Comparison of ENCODE assay signal across 8 mouse cellular contexts in the genomic region with DNA sequence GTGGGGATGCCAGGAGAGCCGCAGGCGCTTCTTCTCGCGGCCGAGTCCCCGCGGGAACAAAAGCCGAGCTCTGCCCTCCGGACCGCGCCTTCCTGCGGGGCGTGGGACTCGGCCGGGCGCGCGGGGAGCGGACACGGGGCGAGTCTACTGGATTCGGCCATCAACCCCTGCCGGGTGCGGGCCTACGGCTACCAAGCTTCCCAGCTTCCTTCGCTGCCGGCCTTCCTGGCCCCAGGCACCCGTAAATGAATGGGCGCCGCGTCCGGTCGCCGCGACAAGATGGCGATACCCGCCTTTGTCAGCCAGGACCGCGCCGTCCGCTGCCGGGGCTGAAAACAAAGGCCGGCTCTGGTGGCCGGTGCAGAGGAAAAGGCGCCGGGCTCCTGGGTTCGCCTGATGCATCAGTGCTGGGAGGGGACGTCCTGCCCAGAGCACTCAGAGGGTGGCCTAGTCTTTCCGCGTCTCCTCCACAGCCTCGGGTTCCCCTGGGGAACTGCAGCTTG. TPM values are rescaled to one million over a fixed set of nuclear protein-coding genes. Genes with fewer than 3 reads are reported as not detected.
DNase-seq lines count a peak whose midpoint lies in the region; ATAC-seq and TF ChIP-seq lines count a peak whose summit lies in the region.

No protein-coding gene starts in this region.

- peaks cover 4% of the 10 kb centered on the region for H3K36me3 ChIP-seq in heart, adult 2 months (ENCODE audit: control insufficient read depth, insufficient read depth, low read length)
- H3K36me3 ChIP-seq in kidney, adult 2 months (ENCODE audit: control insufficient read depth, insufficient read depth, low read length) = no peaks in the 10 kb centered on the region
- H3K36me3 ChIP-seq in liver, embryonic 14.5 days (replicated peaks; ENCODE audit: control insufficient read depth, insufficient read depth, low read depth) = no peaks in the 10 kb centered on the region; the same call in 1 of the 2 replicates
- H3K36me3 ChIP-seq in thymus, adult 2 months (ENCODE audit: control insufficient read depth, insufficient read depth, low read length) = no peaks in the 10 kb centered on the region

- peak overlapping the region; percentile 94 for H3K9ac ChIP-seq in heart, adult 2 months (ENCODE audit: low read depth, low read length)
- peak overlapping the region; percentile 92 for H3K9ac ChIP-seq in liver, embryonic 14.5 days (replicated peaks)

- ATAC-seq in liver, embryonic 14.5 days (ENCODE audit: insufficient read depth) = peak; percentile 30; the same call in 1 of the 2 replicates

- peak; percentile 40 to 60 for DNase-seq in urinary bladder, adult 18-20 months (ENCODE audit: low spot score in 2 of 2)
- no peak for DNase-seq in urinary bladder, postnatal 10 days (ENCODE audit: low spot score)
- DNase-seq in embryo, embryonic 11 days = peak; percentile 75
- peak; percentile 78 to 79 for DNase-seq in heart, adult 2 months
- peak; percentile 62 for DNase-seq in kidney, adult 2 months
- DNase-seq in liver, embryonic 14.5 days (ENCODE audit: low read depth in 3 of 3, low spot score in 3 of 3) = peak in 1 of 3 experiments; percentile 31
- DNase-seq in natural killer cell, adult 2 months (ENCODE audit: low spot score in 2 of 2) = peak; percentile 39 to 40
- peak; percentile 44 for DNase-seq in thymus, adult 2 months

- TF ChIP-seq CTCF in heart, adult 2 months (IDR thresholded peaks at IDR 0.05) = peak; percentile 32
- no peak for TF ChIP-seq CTCF in kidney, adult 2 months (conservative IDR thresholded peaks at IDR 0.05; ENCODE audit: insufficient read depth, insufficient read length, low read depth, low read length)
- no peak for TF ChIP-seq CTCF in liver, embryonic 14.5 days (IDR thresholded peaks at IDR 0.05; ENCODE audit: low read depth)
- no peak for TF ChIP-seq CTCF in thymus, adult 2 months (IDR thresholded peaks at IDR 0.05; ENCODE audit: borderline replicate concordance, control insufficient read depth, extremely low read depth, insufficient read depth, low read length, poor library complexity)

- no peak for TF ChIP-seq EP300 in heart, adult 2 months (IDR thresholded peaks at IDR 0.05; ENCODE audit: insufficient read depth, low read depth, low read length)
- no peak for TF ChIP-seq EP300 in liver, embryonic 14.5 days (IDR thresholded peaks at IDR 0.05; ENCODE audit: low read depth)

- H3K79me2 ChIP-seq in heart, adult 2 months (replicated peaks; ENCODE audit: control insufficient read depth, insufficient read depth, low read length) = peaks cover 7% of the 10 kb centered on the region

- H3K4me1 ChIP-seq in heart, adult 2 months (ENCODE audit: control insufficient read depth, insufficient read depth, low read length) = peaks cover 27% of the 10 kb centered on the region
- H3K4me1 ChIP-seq in kidney, adult 2 months (ENCODE audit: control insufficient read depth, insufficient read depth, low read length) = peaks cover 27% of the 10 kb centered on the region
- peaks cover 42 to 50% of the 10 kb centered on the region in 2 experiments for H3K4me1 ChIP-seq in liver, embryonic 14.5 days (replicated peaks; ENCODE audit: control insufficient read depth in 2 of 2, insufficient read depth in 2 of 2, low read length in 1 of 2)
- H3K4me1 ChIP-seq in thymus, adult 2 months (replicated peaks; ENCODE audit: control insufficient read depth, insufficient read depth, low read length) = peaks cover 19% of the 10 kb centered on the region

- peak overlapping the region; percentile 91 for H3K4me3 ChIP-seq in heart, adult 2 months
- peak overlapping the region; percentile 73 for H3K4me3 ChIP-seq in kidney, adult 2 months (ENCODE audit: insufficient read depth, low read depth, low read length)
- peak overlapping the region; percentile 82 to 92 for H3K4me3 ChIP-seq in liver, embryonic 14.5 days (ENCODE audit: insufficient read depth in 1 of 2, low read depth in 2 of 2, low read length in 2 of 2)
- H3K4me3 ChIP-seq in thymus, adult 2 months (ENCODE audit: control insufficient read depth, insufficient read depth, low read length) = peak overlapping the region; percentile 100

- intact Hi-C loops in heart, adult 2 months (cut with DNase I) = no loop called here

- no peak for TF ChIP-seq POLR2A in heart, adult 2 months (IDR thresholded peaks at IDR 0.05; ENCODE audit: insufficient read depth, low read depth, low read length)
- no peak for TF ChIP-seq POLR2A in kidney, adult 2 months (IDR thresholded peaks at IDR 0.05; ENCODE audit: low read depth, low read length)
- no peak for TF ChIP-seq POLR2A in thymus, adult 2 months (IDR thresholded peaks at IDR 0.05; ENCODE audit: control insufficient read depth, extremely low read depth, insufficient read depth, low read length, poor library complexity)

- peak overlapping the region; percentile 98 for H3K4me2 ChIP-seq in liver, embryonic 14.5 days (ENCODE audit: low read depth)

- no peaks in the 10 kb centered on the region for H3K27me3 ChIP-seq in heart, adult 2 months (ENCODE audit: control insufficient read depth, insufficient read depth, low read length)
- no peaks in the 10 kb centered on the region for H3K27me3 ChIP-seq in kidney, adult 2 months (replicated peaks; ENCODE audit: control insufficient read depth, insufficient read depth, low read length)
- no peaks in the 10 kb centered on the region for H3K27me3 ChIP-seq in liver, embryonic 14.5 days (ENCODE audit: control insufficient read depth, insufficient read depth, low read length)
- no peaks in the 10 kb centered on the region for H3K27me3 ChIP-seq in thymus, adult 2 months (ENCODE audit: control insufficient read depth, insufficient read depth, low read length)

- no peaks in the 10 kb centered on the region for H3K9me3 ChIP-seq in liver, embryonic 14.5 days (ENCODE audit: control insufficient read depth, low read length)

- WGBS in heart, adult 2 months = under 1% methylated on average over 51 of the region's 51 CpGs
- under 1% methylated on average over 51 of the region's 51 CpGs for WGBS in kidney, adult 2 months
- 0% methylated on average over 50 of the region's 51 CpGs for WGBS in liver, embryonic 14.5 days (ENCODE audit: insufficient replicate concordance)
- WGBS in thymus, adult 2 months = under 1% methylated on average over 51 of the region's 51 CpGs

- peak overlapping the region; percentile 90 for H3K27ac ChIP-seq in heart, adult 2 months
- peak overlapping the region; percentile 34 for H3K27ac ChIP-seq in kidney, adult 2 months (ENCODE audit: insufficient read depth, low read depth, low read length)
- H3K27ac ChIP-seq in liver, embryonic 14.5 days = peak overlapping the region; percentile 61
- H3K27ac ChIP-seq in thymus, adult 2 months (ENCODE audit: control insufficient read depth, insufficient read depth, low read length) = no peak overlapping the region

RNA-seq across cellular contexts. Expression of gene Gnb1, which starts 1.0 kb away (rescaled TPM):
- total RNA-seq in heart, adult 2 months (2021) = 100 to 1,000 TPM; 147 to 151 TPM
- 257 and 332 TPM in 2 replicates for polyA plus RNA-seq in heart, adult 2 months (2012; rRNA removed)
- polyA plus RNA-seq in kidney, adult 2 months (2012; rRNA removed) = 399 and 462 TPM in 2 replicates
- 92.8 and 127 TPM in 2 replicates for polyA plus RNA-seq in liver, embryonic 14.5 days (2012; rRNA removed)
- polyA plus RNA-seq in liver, embryonic 14.5 days (2014; fragmentation: Nextera tagmentation; extraction: Ambion mirVana) = 98.7 and 108 TPM in 2 replicates
- polyA plus RNA-seq in thymus, adult 2 months (2012; rRNA removed) = 850 and 885 TPM in 2 replicates

RNA-seq across cellular contexts. Expression of gene Tmem52, which starts 23.3 kb away (rescaled TPM):
- total RNA-seq in heart, adult 2 months (2021) = 10 to 100 TPM in 1 of 2 experiments, 1 to 10 TPM in 1; 7.0 to 11.2 TPM
- 2.1 and 4.8 TPM in 2 replicates for polyA plus RNA-seq in heart, adult 2 months (2012; rRNA removed)
- 14.7 and 15.7 TPM in 2 replicates for polyA plus RNA-seq in kidney, adult 2 months (2012; rRNA removed)
- not detected in 2 replicates for polyA plus RNA-seq in liver, embryonic 14.5 days (2012; rRNA removed)
- not detected in 2 replicates for polyA plus RNA-seq in liver, embryonic 14.5 days (2014; fragmentation: Nextera tagmentation; extraction: Ambion mirVana)
- polyA plus RNA-seq in thymus, adult 2 months (2012; rRNA removed) = 0.62 and 2.1 TPM in 2 replicates
